Mouse (Mus musculus) E14TG2a.4 (cell line): ENCODE measurements at regions not wholly inside any gene's neighbourhood (a gene's known extent, or its start where the extent isn't known, plus 50 kb on each side); places are given as distances from the start of the nearest gene placed in this dataset.

ENCODE experiments used
- CTCF ChIP-seq: conservative IDR thresholded peaks from 2 replicates; pipeline ENCODE4 v1.5.1; 2014; ENCODE audit warnings: low read length
- POU5F1 ChIP-seq: IDR thresholded peaks from 2 replicates; pipeline ENCODE4 v1.6.1; 2014; ENCODE audit warnings: low read length, borderline replicate concordance

- TF ChIP-seq CTCF: no peak
- no peak for TF ChIP-seq POU5F1
Measured at GRCm38 (mm10) chr6:51219691-51220090, 212.8 kb upstream of the Nfe2l3 start.
